Mouse (Mus musculus): Measurements from ENCODE around the gene Lrrc26. TPM values are rescaled to one million over a fixed set of nuclear protein-coding genes. Genes with fewer than 3 reads are reported as not detected.

Gene Lrrc26
- polyA plus RNA-seq, 1 experiment from 2014 or later, result 0.89 TPM

- Histone ChIP-seq H3K27me3 (ENCODE audit: control insufficient read depth, insufficient read depth, low read length) (peaks cover 36% of the 10 kb centered on the region), H3K4me2 (ENCODE audit: low read depth, low read length) (peak within 1 kb of the TSS; percentile 57), H3K4me3 (ENCODE audit: low read length) (peak within 1 kb of the TSS; percentile 33), H3K36me3 (ENCODE audit: control insufficient read depth, insufficient read depth) (no peaks in the 10 kb centered on the region), H3K27ac (ENCODE audit: low read length) (no peak within 1 kb of the TSS), H3K9ac (ENCODE audit: low read length) (no peak within 1 kb of the TSS), H3K4me1 (ENCODE audit: control insufficient read depth, insufficient read depth, low read length) (no peaks in the 10 kb centered on the region), H3K9me3 (replicated peaks; ENCODE audit: control insufficient read depth, low read length) (no peaks in the 10 kb centered on the region)
- ATAC-seq (replicated peaks; ENCODE audit: extremely low read depth, insufficient read depth, low FRiP score), result no peak; the same call in 1 of the 2 replicates
- WGBS, result 9% methylated on average over 58 of the region's 58 CpGs
Measured at GRCm38 (mm10) chr2:25318971-25319773, 29.5 kb downstream of the Lrrc26 start, which contains the start of gene Grin1. Grin1 (minus strand) TSS chr2:25319187.

DNA sequence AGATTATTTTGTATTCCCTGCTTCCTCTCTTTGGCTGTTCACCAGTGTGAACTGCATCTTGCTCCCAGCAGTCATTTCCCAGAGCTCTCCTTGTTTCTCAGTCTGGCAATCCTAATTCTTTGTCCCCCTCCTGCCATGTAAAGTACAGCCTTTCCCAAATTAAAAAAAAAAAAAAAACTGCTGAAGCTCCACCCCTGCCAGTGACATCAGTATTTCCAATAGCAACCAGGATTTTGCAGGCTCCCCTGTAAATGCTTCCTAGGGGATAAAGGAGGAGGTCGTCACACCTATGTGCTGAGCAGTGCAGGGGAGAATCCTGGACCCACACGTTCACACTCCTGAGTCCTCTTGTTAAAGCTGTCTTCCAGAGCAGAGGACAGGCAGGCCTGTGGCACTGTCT, 30.4 kb downstream of the Lrrc26 start:
- no peak overlapping the region for H3K4me3 ChIP-seq (ENCODE audit: low read length)
- no peak overlapping the region for H3K27ac ChIP-seq (ENCODE audit: low read length)
- H3K27me3 ChIP-seq (ENCODE audit: control insufficient read depth, insufficient read depth, low read length), result peaks cover 36% of the 10 kb centered on the region
- ATAC-seq (replicated peaks; ENCODE audit: extremely low read depth, insufficient read depth, low FRiP score), result no peak
- 38% methylated on average over 2 of the region's 2 CpGs for WGBS
- H3K9me3 ChIP-seq (replicated peaks; ENCODE audit: control insufficient read depth, low read length), result no peaks in the 10 kb centered on the region
- H3K4me2 ChIP-seq (ENCODE audit: low read depth, low read length), result no peak overlapping the region
- H3K4me1 ChIP-seq (ENCODE audit: control insufficient read depth, insufficient read depth, low read length), result no peaks in the 10 kb centered on the region
- no peaks in the 10 kb centered on the region for H3K36me3 ChIP-seq (ENCODE audit: control insufficient read depth, insufficient read depth)
- no peak overlapping the region for H3K9ac ChIP-seq (ENCODE audit: low read length)

DNA sequence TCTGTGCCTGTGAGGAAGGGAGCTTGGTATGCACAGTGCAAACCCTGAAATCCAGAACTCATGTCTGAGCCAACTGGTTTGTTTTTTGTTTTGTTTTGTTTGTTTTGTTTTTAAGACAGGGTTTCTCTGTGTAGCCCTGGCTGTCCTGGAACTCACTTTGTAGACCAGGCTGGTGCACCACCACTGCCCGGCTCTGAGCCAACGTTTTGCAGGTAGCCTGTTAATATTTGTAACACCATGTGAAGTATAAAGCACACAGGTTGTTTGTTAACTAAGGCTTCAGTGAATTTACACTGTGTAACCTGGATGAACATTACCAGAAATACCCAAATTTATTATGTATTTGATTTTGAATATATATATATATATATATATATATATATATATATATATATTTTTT, 36.3 kb downstream of the Lrrc26 start:
- Histone ChIP-seq H3K9me3 (replicated peaks; ENCODE audit: control insufficient read depth, low read length) (no peaks in the 10 kb centered on the region), H3K4me3 (ENCODE audit: low read length) (no peak overlapping the region)

GRCm38 (mm10) chr2:25328440-25328839, 38.7 kb downstream of the Lrrc26 start:
- H3K27ac ChIP-seq (ENCODE audit: low read length), result no peak overlapping the region
- no peaks in the 10 kb centered on the region; the same call in 1 of the 2 replicates for H3K27me3 ChIP-seq (ENCODE audit: control insufficient read depth, insufficient read depth, low read length)
- no peaks in the 10 kb centered on the region for H3K9me3 ChIP-seq (replicated peaks; ENCODE audit: control insufficient read depth, low read length)
- H3K4me2 ChIP-seq (ENCODE audit: low read depth, low read length), result no peak overlapping the region
- no peaks in the 10 kb centered on the region for H3K36me3 ChIP-seq (ENCODE audit: control insufficient read depth, insufficient read depth)
- ATAC-seq (replicated peaks; ENCODE audit: extremely low read depth, insufficient read depth, low FRiP score), result no peak
- peaks cover 12% of the 10 kb centered on the region for H3K4me1 ChIP-seq (ENCODE audit: control insufficient read depth, insufficient read depth, low read length)
- WGBS, result 43% methylated on average over 7 of the region's 7 CpGs
- H3K9ac ChIP-seq (ENCODE audit: low read length), result no peak overlapping the region
- no peak overlapping the region for H3K4me3 ChIP-seq (ENCODE audit: low read length)

More for the DNA sequence above, 36.3 kb downstream of the Lrrc26 start:
- no peak for ATAC-seq (replicated peaks; ENCODE audit: extremely low read depth, insufficient read depth, low FRiP score)
- Histone ChIP-seq H3K36me3 (ENCODE audit: control insufficient read depth, insufficient read depth) (no peaks in the 10 kb centered on the region), H3K4me1 (ENCODE audit: control insufficient read depth, insufficient read depth, low read length) (peaks cover under 1% of the 10 kb centered on the region; the same call in 1 of the 2 replicates), H3K4me2 (ENCODE audit: low read depth, low read length) (no peak overlapping the region), H3K9ac (ENCODE audit: low read length) (no peak overlapping the region), H3K27ac (ENCODE audit: low read length) (no peak overlapping the region), H3K27me3 (ENCODE audit: control insufficient read depth, insufficient read depth, low read length) (no peaks in the 10 kb centered on the region; the same call in 1 of the 2 replicates)
- WGBS, result 80% methylated on average over 2 of the region's 2 CpGs

GRCm38 (mm10) chr2:25331470-25331869, 41.8 kb downstream of the Lrrc26 start:
- Histone ChIP-seq H3K4me3 (ENCODE audit: low read length) (peak overlapping the region; percentile 96), H3K9ac (ENCODE audit: low read length) (peak overlapping the region; percentile 97), H3K4me2 (ENCODE audit: low read depth, low read length) (peak overlapping the region; percentile 71), H3K36me3 (ENCODE audit: control insufficient read depth, insufficient read depth) (peaks cover 20% of the 10 kb centered on the region), H3K27ac (ENCODE audit: low read length) (no peak overlapping the region), H3K27me3 (ENCODE audit: control insufficient read depth, insufficient read depth, low read length) (no peaks in the 10 kb centered on the region; the same call in 1 of the 2 replicates), H3K4me1 (ENCODE audit: control insufficient read depth, insufficient read depth, low read length) (peaks cover 15% of the 10 kb centered on the region), H3K9me3 (replicated peaks; ENCODE audit: control insufficient read depth, low read length) (no peaks in the 10 kb centered on the region)
- 53% methylated on average over 9 of the region's 9 CpGs for WGBS
- ATAC-seq (replicated peaks; ENCODE audit: extremely low read depth, insufficient read depth, low FRiP score), result no peak

GRCm38 (mm10) chr2:25332286-25333160, 42.8 kb downstream of the Lrrc26 start, which contains the start of gene Man1b1:
Man1b1 (plus strand) TSS chr2:25332338.
- no peaks in the 10 kb centered on the region for H3K27me3 ChIP-seq (ENCODE audit: control insufficient read depth, insufficient read depth, low read length)
- H3K4me3 ChIP-seq (ENCODE audit: low read length), result peak within 1 kb of the TSS; percentile 96
- WGBS, result under 1% methylated on average over 78 of the region's 78 CpGs
- peak within 1 kb of the TSS; percentile 98 for H3K4me2 ChIP-seq (ENCODE audit: low read depth, low read length)
- H3K4me1 ChIP-seq (ENCODE audit: control insufficient read depth, insufficient read depth, low read length), result peaks cover 15% of the 10 kb centered on the region
- no peaks in the 10 kb centered on the region for H3K9me3 ChIP-seq (replicated peaks; ENCODE audit: control insufficient read depth, low read length)
- peak; percentile 99 for ATAC-seq (replicated peaks; ENCODE audit: extremely low read depth, insufficient read depth, low FRiP score)
- peak within 1 kb of the TSS; percentile 97 for H3K9ac ChIP-seq (ENCODE audit: low read length)
- H3K27ac ChIP-seq (ENCODE audit: low read length), result peak within 1 kb of the TSS; percentile 91
- H3K36me3 ChIP-seq (ENCODE audit: control insufficient read depth, insufficient read depth), result peaks cover 23% of the 10 kb centered on the region

DNA sequence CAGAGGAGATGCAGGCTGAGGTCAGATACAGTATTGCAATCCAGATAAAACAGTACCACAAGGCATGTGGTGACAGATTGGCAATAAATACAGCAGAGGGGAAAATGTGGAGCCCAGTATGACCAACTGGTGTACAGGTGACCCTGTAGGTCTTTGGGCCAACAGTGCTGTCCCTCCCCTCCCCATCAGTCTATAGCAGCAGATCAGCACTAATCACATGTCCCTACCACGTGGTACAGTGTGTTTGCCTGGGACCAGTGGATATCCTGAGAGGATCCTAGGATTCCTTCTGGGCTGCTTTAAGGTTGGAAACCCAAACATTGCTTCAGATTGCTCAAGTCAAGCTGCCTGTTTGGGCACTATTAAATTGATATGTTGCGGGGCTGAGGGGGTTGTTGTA, 43.9 kb downstream of the Lrrc26 start:
- no peak for ATAC-seq (replicated peaks; ENCODE audit: extremely low read depth, insufficient read depth, low FRiP score)
- H3K4me1 ChIP-seq (ENCODE audit: control insufficient read depth, insufficient read depth, low read length), result peaks cover 15% of the 10 kb centered on the region
- H3K27ac ChIP-seq (ENCODE audit: low read length), result no peak overlapping the region
- peaks cover 34% of the 10 kb centered on the region for H3K36me3 ChIP-seq (ENCODE audit: control insufficient read depth, insufficient read depth)
- peak overlapping the region; percentile 97 for H3K9ac ChIP-seq (ENCODE audit: low read length)
- peak overlapping the region; percentile 96 for H3K4me3 ChIP-seq (ENCODE audit: low read length)
- H3K9me3 ChIP-seq (replicated peaks; ENCODE audit: control insufficient read depth, low read length), result no peaks in the 10 kb centered on the region
- 79% methylated on average over 2 of the region's 2 CpGs for WGBS
- H3K27me3 ChIP-seq (ENCODE audit: control insufficient read depth, insufficient read depth, low read length), result no peaks in the 10 kb centered on the region
- H3K4me2 ChIP-seq (ENCODE audit: low read depth, low read length), result peak overlapping the region; percentile 98

DNA sequence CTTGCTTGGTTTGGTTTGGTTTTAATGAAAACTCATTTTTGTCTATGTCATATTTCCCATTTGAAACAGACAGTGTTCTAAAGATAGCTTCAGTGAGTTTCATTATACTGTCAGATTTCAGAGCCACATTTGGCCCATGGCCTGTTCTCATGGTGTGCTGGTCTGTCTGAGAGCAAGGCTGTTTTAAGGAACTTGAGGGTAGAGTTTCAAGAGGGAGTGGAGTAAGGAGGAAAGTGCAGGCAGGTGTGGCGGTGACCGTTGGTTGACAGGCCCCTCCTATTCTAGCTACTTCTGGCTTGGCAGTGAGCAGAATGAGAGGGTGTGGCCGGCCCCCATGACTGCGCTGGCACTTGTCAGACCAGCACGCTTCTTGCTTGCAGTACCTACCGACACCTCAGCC, 48.6 kb downstream of the Lrrc26 start:
- ATAC-seq (replicated peaks; ENCODE audit: extremely low read depth, insufficient read depth, low FRiP score), result no peak
- Histone ChIP-seq H3K4me3 (ENCODE audit: low read length) (no peak overlapping the region), H3K27me3 (ENCODE audit: control insufficient read depth, insufficient read depth, low read length) (no peaks in the 10 kb centered on the region), H3K4me2 (ENCODE audit: low read depth, low read length) (no peak overlapping the region), H3K9ac (ENCODE audit: low read length) (no peak overlapping the region), H3K4me1 (ENCODE audit: control insufficient read depth, insufficient read depth, low read length) (peaks cover 4% of the 10 kb centered on the region), H3K9me3 (replicated peaks; ENCODE audit: control insufficient read depth, low read length) (no peaks in the 10 kb centered on the region), H3K27ac (ENCODE audit: low read length) (no peak overlapping the region), H3K36me3 (ENCODE audit: control insufficient read depth, insufficient read depth) (peaks cover 44% of the 10 kb centered on the region)
- 86% methylated on average over 6 of the region's 6 CpGs for WGBS
